Mouse (Mus musculus): ENCODE measurements at regions not wholly inside any gene's neighbourhood (a gene's known extent, or its start where the extent isn't known, plus 50 kb on each side); places are given as distances from the start of the nearest gene placed in this dataset.

DNA sequence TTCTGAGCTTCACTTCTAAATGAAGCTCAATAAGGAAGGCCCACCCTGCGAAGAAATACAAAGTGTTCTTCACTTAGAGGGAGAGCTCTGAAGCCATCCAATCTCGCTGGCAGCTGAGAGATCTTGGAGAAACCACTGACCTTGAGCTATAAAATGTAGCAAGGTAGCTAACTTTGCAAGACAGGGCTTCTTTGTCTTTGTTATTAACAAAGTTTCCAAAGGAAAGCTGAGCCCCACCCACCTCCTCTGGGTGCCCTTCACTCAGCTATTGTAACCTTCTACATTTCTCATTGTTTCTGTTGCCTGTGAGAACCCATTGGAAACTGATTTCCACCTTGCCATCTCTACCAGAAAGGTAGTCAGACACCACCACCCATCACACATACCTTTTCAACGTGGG, 57.2 kb upstream of the Usp9x start:
- H3K4me3 ChIP-seq (ENCODE audit: control insufficient read depth in 1 of 2, insufficient read depth in 1 of 2, low read depth in 2 of 2, low read length in 2 of 2), result no peak overlapping the region
- H3K9ac ChIP-seq (ENCODE audit: control insufficient read depth, low read depth, low read length, poor library complexity, severe bottlenecking), result no peak overlapping the region
- H3K79me2 ChIP-seq (ENCODE audit: control insufficient read depth, insufficient read depth, low read length, poor library complexity), result no peaks in the 10 kb centered on the region
- no peak overlapping the region for H3K27ac ChIP-seq (ENCODE audit: control insufficient read depth, low read depth, low read length)
- TF ChIP-seq SMC3 (IDR thresholded peaks at IDR 0.05; ENCODE audit: low read depth, low read length) (no peak), MYC (IDR thresholded peaks at IDR 0.05; ENCODE audit: low read depth, low read length) (no peak), POLR2AphosphoS2 (IDR thresholded peaks at IDR 0.05; ENCODE audit: low read length) (no peak), NELFE (IDR thresholded peaks at IDR 0.05; ENCODE audit: low read depth, low read length) (no peak), BHLHE40 (IDR thresholded peaks at IDR 0.05; ENCODE audit: borderline replicate concordance, low read depth, low read length) (no peak), MAX (IDR thresholded peaks at IDR 0.05; ENCODE audit: low read length) (no peak), RCOR1 (IDR thresholded peaks at IDR 0.05; ENCODE audit: low read depth, low read length) (no peak), ZMIZ1 (IDR thresholded peaks at IDR 0.05; ENCODE audit: low read depth, low read length) (no peak), TCF12 (IDR thresholded peaks at IDR 0.05; ENCODE audit: low read depth, low read length) (no peak), ZC3H11A (IDR thresholded peaks at IDR 0.05; ENCODE audit: low read depth, low read length) (no peak), USF1 (IDR thresholded peaks at IDR 0.05; ENCODE audit: low read depth, low read length) (no peak)
- H3K9me3 ChIP-seq (replicated peaks; ENCODE audit: insufficient read depth, low read length), result no peaks in the 10 kb centered on the region
- no peak for DNase-seq (ENCODE audit: low read depth, low spot score)
- H3K27me3 ChIP-seq (ENCODE audit: control insufficient read depth in 1 of 2, insufficient read depth in 2 of 2, low read length in 2 of 2), result no peaks in the 10 kb centered on the region
- no peaks in the 10 kb centered on the region for H3K4me1 ChIP-seq (ENCODE audit: control insufficient read depth in 1 of 2, insufficient read depth in 2 of 2, low read length in 2 of 2)
- H3K36me3 ChIP-seq (ENCODE audit: control insufficient read depth in 1 of 2, insufficient read depth in 2 of 2, low read length in 2 of 2), result no peaks in the 10 kb centered on the region

DNA sequence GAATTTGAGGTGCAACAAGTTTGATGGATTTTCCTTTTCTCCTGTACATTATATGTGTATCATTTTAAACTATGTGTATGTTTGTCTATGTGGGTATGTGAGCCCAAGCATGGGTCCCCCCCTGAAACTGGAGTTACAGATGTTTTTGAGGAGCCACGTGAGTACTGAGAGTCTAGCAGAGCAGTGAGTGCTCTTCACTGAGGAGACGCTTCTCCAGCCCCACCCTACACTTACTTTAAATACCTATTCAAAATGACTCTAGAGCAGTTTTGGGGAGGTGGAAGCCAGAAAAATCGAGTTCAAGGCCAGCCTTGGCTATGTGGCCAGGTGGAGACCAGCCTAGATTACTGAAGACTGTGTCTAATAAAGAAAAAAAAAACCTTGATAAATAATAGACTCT, 58.2 kb upstream of the Usp9x start:
- no peak overlapping the region for H3K4me3 ChIP-seq (ENCODE audit: control insufficient read depth in 1 of 2, insufficient read depth in 1 of 2, low read depth in 2 of 2, low read length in 2 of 2)
- H3K79me2 ChIP-seq (ENCODE audit: control insufficient read depth, insufficient read depth, low read length, poor library complexity), result no peaks in the 10 kb centered on the region
- no peak overlapping the region for H3K27ac ChIP-seq (ENCODE audit: control insufficient read depth, low read depth, low read length)
- no peak overlapping the region for H3K9ac ChIP-seq (ENCODE audit: control insufficient read depth, low read depth, low read length, poor library complexity, severe bottlenecking)
- H3K36me3 ChIP-seq (ENCODE audit: control insufficient read depth in 1 of 2, insufficient read depth in 2 of 2, low read length in 2 of 2), result no peaks in the 10 kb centered on the region
- no peak for TF ChIP-seq MXI1 (IDR thresholded peaks at IDR 0.05; ENCODE audit: low read depth, low read length)
- no peak for TF ChIP-seq EP300 (IDR thresholded peaks at IDR 0.05; ENCODE audit: low read depth in 1 of 2, low read length in 2 of 2)
- TF ChIP-seq MEF2A (IDR thresholded peaks at IDR 0.05; ENCODE audit: extremely low read depth, insufficient replicate concordance, low read depth, low read length, poor library complexity, severe bottlenecking), result no peak
- TF ChIP-seq SIN3A (IDR thresholded peaks at IDR 0.05; ENCODE audit: low read length), result no peak
- TF ChIP-seq MYB (IDR thresholded peaks at IDR 0.05; ENCODE audit: low read depth, low read length), result no peak
- no peak for TF ChIP-seq ZMIZ1 (IDR thresholded peaks at IDR 0.05; ENCODE audit: low read depth, low read length)
- no peak for TF ChIP-seq ZC3H11A (IDR thresholded peaks at IDR 0.05; ENCODE audit: low read depth, low read length)
- no peak for TF ChIP-seq KAT2A (conservative IDR thresholded peaks at IDR 0.05; ENCODE audit: low read depth, low read length)
- no peak for TF ChIP-seq MAFK (IDR thresholded peaks at IDR 0.05; ENCODE audit: borderline replicate concordance, low read depth, low read length)
- no peak for TF ChIP-seq SMC3 (IDR thresholded peaks at IDR 0.05; ENCODE audit: low read depth, low read length)
- no peak for TF ChIP-seq ZKSCAN1 (IDR thresholded peaks at IDR 0.05; ENCODE audit: low read depth, low read length)
- TF ChIP-seq GABPA (IDR thresholded peaks at IDR 0.05; ENCODE audit: low read depth, low read length), result no peak
- TF ChIP-seq GATA1 (IDR thresholded peaks at IDR 0.05; ENCODE audit: low read depth, low read length), result no peak
- TF ChIP-seq USF1 (IDR thresholded peaks at IDR 0.05; ENCODE audit: low read depth, low read length), result no peak
- TF ChIP-seq BHLHE40 (IDR thresholded peaks at IDR 0.05; ENCODE audit: borderline replicate concordance, low read depth, low read length), result no peak
- no peak for TF ChIP-seq RCOR1 (IDR thresholded peaks at IDR 0.05; ENCODE audit: low read depth, low read length)
- no peak for TF ChIP-seq USF2 (IDR thresholded peaks at IDR 0.05; ENCODE audit: borderline replicate concordance in 1 of 2, insufficient read depth in 1 of 2, low read depth in 1 of 2, low read length in 2 of 2)
- TF ChIP-seq NRF1 (IDR thresholded peaks at IDR 0.05; ENCODE audit: insufficient read depth, low read depth, low read length, poor library complexity, severe bottlenecking), result no peak
- no peak for TF ChIP-seq TAL1 (IDR thresholded peaks at IDR 0.05; ENCODE audit: low read length)
- DNase-seq (ENCODE audit: low read depth, low spot score), result no peak
- H3K4me1 ChIP-seq (ENCODE audit: control insufficient read depth in 1 of 2, insufficient read depth in 2 of 2, low read length in 2 of 2), result no peaks in the 10 kb centered on the region
- H3K9me3 ChIP-seq (replicated peaks; ENCODE audit: insufficient read depth, low read length), result no peaks in the 10 kb centered on the region
- no peaks in the 10 kb centered on the region for H3K27me3 ChIP-seq (ENCODE audit: control insufficient read depth in 1 of 2, insufficient read depth in 2 of 2, low read length in 2 of 2)

All from MEL (cell line).